22 mouse cellular contexts compared by ENCODE assay signal in the genomic region with DNA sequence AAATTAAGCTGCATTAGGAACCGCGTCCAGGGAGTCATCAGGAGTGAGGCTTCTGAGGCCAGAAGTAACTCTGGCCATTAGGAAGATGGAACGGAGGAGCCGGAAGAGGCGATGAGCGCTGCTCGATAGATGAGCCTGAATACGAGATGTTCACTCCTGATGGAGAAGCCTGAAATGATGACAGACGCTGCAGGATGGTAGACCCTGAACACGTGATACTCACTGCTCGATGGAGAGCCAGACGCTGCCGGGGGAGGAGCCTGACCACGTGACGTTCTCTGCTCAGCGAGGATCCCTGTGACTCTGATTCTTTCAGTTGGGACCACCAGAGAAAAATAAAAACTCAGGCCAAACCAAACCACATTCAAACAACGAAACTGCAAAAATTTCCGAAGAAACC. TPM values are rescaled to one million over a fixed set of nuclear protein-coding genes. Genes with fewer than 3 reads are reported as not detected.
A peak's percentile ranks its signal among the peaks of the same experiment; 100 is the strongest.
DNase-seq lines count a peak whose midpoint lies in the region; ATAC-seq and TF ChIP-seq lines count a peak whose summit lies in the region.
"Had no signal": no experiment of that assay in that cellular context is flagged by ENCODE, and none has a peak within 500 bp of the region (broad histone marks: within the 10 kb centered on the region; RNA-seq: fewer than 3 reads in every experiment).

No protein-coding gene starts in this region.

- H3K9ac ChIP-seq in heart, embryonic 11.5 days (ENCODE audit: low read depth, low read length): no peak overlapping the region
- H3K9ac ChIP-seq: embryonic facial prominence, embryonic 12.5 days; forebrain, embryonic 13.5 days; forebrain, embryonic 15.5 days; forebrain, postnatal 0 days had no signal

- peak; percentile 51 for DNase-seq in heart, adult 11 months
- no peak for DNase-seq in testis, postnatal 10 days (ENCODE audit: low spot score)
- no peak for DNase-seq in adrenal gland, postnatal 14 days
- DNase-seq: adrenal gland, adult 2 months; adrenal gland, postnatal 10 days; adrenal gland, postnatal 36 days; B cell, adult 2 months; cerebellum, adult 11-12 months; cerebellum, adult 2 months; cerebellum, adult 9-10 months; cerebellum, postnatal 10 days; cerebellum, postnatal 25 days; forebrain, postnatal 0 days had no signal

- H3K27ac ChIP-seq in heart, embryonic 11.5 days (ENCODE audit: low read depth, low read length): no peak overlapping the region
- H3K27ac ChIP-seq in testis, adult 2 months (ENCODE audit: control insufficient read depth, insufficient read depth, low read depth, low read length): no peak overlapping the region
- H3K27ac ChIP-seq: embryonic facial prominence, embryonic 10.5 days; embryonic facial prominence, embryonic 12.5 days; forebrain, embryonic 13.5 days; forebrain, embryonic 15.5 days had no signal

- H3K4me1 ChIP-seq in heart, embryonic 11.5 days (ENCODE audit: control insufficient read depth, insufficient read depth, low read length): 0 out of 2 replicates have a peak, but pooled peaks cover 3% of the 10 kb centered on the region
- H3K4me1 ChIP-seq in testis, adult 2 months (ENCODE audit: control insufficient read depth, insufficient read depth, low read length): peaks cover 11% of the 10 kb centered on the region
- H3K4me1 ChIP-seq: embryonic facial prominence, embryonic 10.5 days; embryonic facial prominence, embryonic 12.5 days; forebrain, embryonic 13.5 days; forebrain, embryonic 15.5 days had no signal

- 88% methylated on average over 18 of the region's 18 CpGs for WGBS in heart, embryonic 11.5 days (ENCODE audit: insufficient replicate concordance)

- H3K4me3 ChIP-seq in heart, embryonic 11.5 days (ENCODE audit: low read depth, low read length): no peak overlapping the region
- H3K4me3 ChIP-seq in testis, adult 2 months (ENCODE audit: control insufficient read depth, low read depth, low read length): peak overlapping the region; percentile 74
- H3K4me3 ChIP-seq: embryonic facial prominence, embryonic 10.5 days; embryonic facial prominence, embryonic 12.5 days; forebrain, embryonic 13.5 days; forebrain, embryonic 15.5 days had no signal

- no peaks in the 10 kb centered on the region for H3K36me3 ChIP-seq in heart, embryonic 11.5 days (ENCODE audit: control insufficient read depth, insufficient read depth, low read length)
- H3K36me3 ChIP-seq in testis, adult 2 months (ENCODE audit: control insufficient read depth, insufficient read depth, low read length): no peaks in the 10 kb centered on the region
- H3K36me3 ChIP-seq: embryonic facial prominence, embryonic 12.5 days; forebrain, embryonic 15.5 days had no signal

- no peak for ATAC-seq in heart, embryonic 11.5 days (replicated peaks; ENCODE audit: insufficient number of reproducible peaks, low FRiP score, low TSS enrichment)
- ATAC-seq: CD4-positive, CD25-positive, alpha-beta regulatory T cell, adult 4 months; forebrain, embryonic 13.5 days; forebrain, embryonic 15.5 days; forebrain, postnatal 0 days had no signal

- no peak overlapping the region for H3K4me2 ChIP-seq in heart, embryonic 11.5 days
- H3K4me2 ChIP-seq: embryonic facial prominence, embryonic 12.5 days; forebrain, embryonic 13.5 days; forebrain, embryonic 15.5 days had no signal

- no peaks in the 10 kb centered on the region for H3K9me3 ChIP-seq in heart, embryonic 11.5 days (replicated peaks; ENCODE audit: control insufficient read depth, low read length)
- H3K9me3 ChIP-seq: embryonic facial prominence, embryonic 10.5 days; embryonic facial prominence, embryonic 12.5 days; forebrain, embryonic 15.5 days had no signal

- TF ChIP-seq CTCF in testis, adult 2 months (IDR thresholded peaks at IDR 0.05; ENCODE audit: control insufficient read depth, insufficient read depth, insufficient replicate concordance, low read depth, low read length): no peak

- no peaks in the 10 kb centered on the region for H3K27me3 ChIP-seq in heart, embryonic 11.5 days (ENCODE audit: control insufficient read depth, insufficient read depth, low read length)
- no peaks in the 10 kb centered on the region for H3K27me3 ChIP-seq in testis, adult 2 months (ENCODE audit: control insufficient read depth, insufficient read depth, low read length)
- H3K27me3 ChIP-seq: CH12.LX; embryonic facial prominence, embryonic 12.5 days; forebrain, embryonic 13.5 days; forebrain, embryonic 15.5 days had no signal

- TF ChIP-seq POLR2A in testis, adult 2 months (IDR thresholded peaks at IDR 0.05; ENCODE audit: control insufficient read depth, low read depth, low read length): no peak

RNA-seq across cellular contexts. Expression of gene Grip1, which starts 37.2 kb away (rescaled TPM):
- 4.4 and 4.9 TPM in 2 replicates for polyA plus RNA-seq in heart, embryonic 11.5 days (2014; fragmentation: Nextera tagmentation; extraction: Ambion mirVana)
- 80.8 and 84.3 TPM in 2 replicates for polyA plus RNA-seq in testis, adult 2 months (2012; rRNA removed)
- total RNA-seq in adrenal gland, postnatal 14 days (2021): 1.3 and 1.5 TPM in 2 replicates
- total RNA-seq: MEL had no signal
- polyA plus RNA-seq: CD4-positive, CD25-positive, alpha-beta regulatory T cell, adult 4 months had no signal

Comparison
In these comparisons a context has a peak if more than half of its experiments do, and no peak if none do; other contexts are left out.
1. RNA of gene Grip1, which starts 37.2 kb away (polyA plus RNA-seq): 80.8 to 84.3 TPM in testis, adult 2 months; 4.4 to 4.9 TPM in heart, embryonic 11.5 days; every median in the first group is over 10 times any median in the second.